Mouse (Mus musculus) ES-Bruce4 (cell line): Measurements from ENCODE around the gene Gfer.
A peak's percentile ranks its signal among the peaks of the same experiment; 100 is the strongest.

Source experiments
- CTCF ChIP-seq: IDR thresholded peaks from one replicate; pipeline ENCODE4 v1.8.1; 2011; ENCODE audit warnings: low read depth, low read length
- EP300 ChIP-seq: IDR thresholded peaks from 2 replicates; pipeline ENCODE4 v1.6.1; 2011; ENCODE audit warnings: low read depth, low read length; ENCODE audit not compliant: insufficient read depth
- POLR2A ChIP-seq: IDR thresholded peaks from one replicate; pipeline ENCODE4 v1.8.1; 2011; ENCODE audit warnings: low read length; ENCODE audit not compliant: insufficient read depth

DNA sequence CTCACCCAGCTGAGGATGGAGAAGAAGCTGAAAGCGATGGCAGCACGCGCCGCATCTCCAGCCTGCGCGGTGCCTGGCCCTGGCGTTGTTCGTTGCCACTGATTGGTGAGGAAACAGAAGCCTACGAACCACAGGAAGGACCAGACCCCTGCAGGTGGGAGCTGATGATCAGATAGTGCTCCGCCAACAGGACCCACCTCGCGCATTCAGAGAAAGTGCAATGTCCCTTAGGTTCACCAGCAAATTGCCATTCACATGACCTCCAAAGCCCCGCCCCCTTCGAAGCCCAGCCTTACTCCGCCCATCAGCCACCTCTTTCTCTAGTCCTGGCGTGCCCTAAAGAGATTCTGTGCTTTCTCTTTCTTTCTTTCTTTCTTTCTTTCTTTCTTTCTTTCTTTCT lies 9.4 kb downstream of the Gfer start:
- TF ChIP-seq CTCF (no peak), POLR2A (peak; percentile 67), EP300 (no peak)
